Mouse (Mus musculus): Measurements from ENCODE around the gene Rb1. TPM values are rescaled to one million over a fixed set of nuclear protein-coding genes. Genes with fewer than 3 reads are reported as not detected.

Gene Rb1
- total and polyA plus RNA-seq, 3 experiments: 6.3 to 13.2 TPM; not detected in 1

- Histone ChIP-seq H3K36me3 (ENCODE audit: control insufficient read depth in 1 of 2, insufficient read depth in 2 of 2, low read length in 2 of 2) (no peaks in the 10 kb centered on the region; a peak in 2 of 4 replicates), H3K4me3 (ENCODE audit: control insufficient read depth in 1 of 2, insufficient read depth in 1 of 2, low read depth in 2 of 2, low read length in 2 of 2) (no peak overlapping the region), H3K27me3 (ENCODE audit: control insufficient read depth in 1 of 2, insufficient read depth in 2 of 2, low read length in 2 of 2) (no peaks in the 10 kb centered on the region), H3K9ac (ENCODE audit: control insufficient read depth, low read depth, low read length, poor library complexity, severe bottlenecking) (no peak overlapping the region), H3K4me1 (ENCODE audit: control insufficient read depth in 1 of 2, insufficient read depth in 2 of 2, low read length in 2 of 2) (no peaks in the 10 kb centered on the region; a peak in 1 of 4 replicates), H3K9me3 (replicated peaks; ENCODE audit: insufficient read depth, low read length) (no peaks in the 10 kb centered on the region), H3K79me2 (ENCODE audit: control insufficient read depth, insufficient read depth, low read length, poor library complexity) (no peaks in the 10 kb centered on the region), H3K27ac (ENCODE audit: control insufficient read depth, low read depth, low read length) (no peak overlapping the region)
- no peak for DNase-seq (ENCODE audit: low read depth, low spot score)
- TF ChIP-seq MAX (IDR thresholded peaks at IDR 0.05; ENCODE audit: low read length): no peak
- TF ChIP-seq TAL1 (IDR thresholded peaks at IDR 0.05; ENCODE audit: low read length): no peak
- TF ChIP-seq POLR2A (IDR thresholded peaks at IDR 0.05; ENCODE audit: control insufficient read depth in 1 of 2, insufficient read depth in 1 of 2, low read depth in 1 of 2, low read length in 2 of 2, poor library complexity in 1 of 2): no peak
- TF ChIP-seq JUND (IDR thresholded peaks at IDR 0.05; ENCODE audit: low read depth, low read length): no peak
- no peak for TF ChIP-seq USF1 (IDR thresholded peaks at IDR 0.05; ENCODE audit: low read depth, low read length)
- no peak for TF ChIP-seq NRF1 (IDR thresholded peaks at IDR 0.05; ENCODE audit: insufficient read depth, low read depth, low read length, poor library complexity, severe bottlenecking)
- TF ChIP-seq POLR2AphosphoS5 (IDR thresholded peaks at IDR 0.05; ENCODE audit: borderline replicate concordance, low read depth, low read length): no peak
- TF ChIP-seq ZC3H11A (IDR thresholded peaks at IDR 0.05; ENCODE audit: low read depth, low read length): no peak
- no peak for TF ChIP-seq SMC3 (IDR thresholded peaks at IDR 0.05; ENCODE audit: low read depth, low read length)
- TF ChIP-seq GABPA (IDR thresholded peaks at IDR 0.05; ENCODE audit: low read depth, low read length): no peak
- no peak for TF ChIP-seq ZNF384 (IDR thresholded peaks at IDR 0.05; ENCODE audit: low read depth, low read length)
- no peak for TF ChIP-seq ZMIZ1 (IDR thresholded peaks at IDR 0.05; ENCODE audit: low read depth, low read length)
- no peak for TF ChIP-seq KAT2A (conservative IDR thresholded peaks at IDR 0.05; ENCODE audit: low read depth, low read length)
- TF ChIP-seq MYC (IDR thresholded peaks at IDR 0.05; ENCODE audit: low read depth, low read length): no peak
- TF ChIP-seq ELF1 (IDR thresholded peaks at IDR 0.05; ENCODE audit: low read depth, low read length): no peak
- no peak for TF ChIP-seq EP300 (IDR thresholded peaks at IDR 0.05; ENCODE audit: low read depth in 1 of 2, low read length in 2 of 2)
- no peak for TF ChIP-seq ZKSCAN1 (IDR thresholded peaks at IDR 0.05; ENCODE audit: low read depth, low read length)
- no peak for TF ChIP-seq BHLHE40 (IDR thresholded peaks at IDR 0.05; ENCODE audit: borderline replicate concordance, low read depth, low read length)
- no peak for TF ChIP-seq ETS1 (IDR thresholded peaks at IDR 0.05; ENCODE audit: low read depth, low read length)
- no peak for TF ChIP-seq RAD21 (IDR thresholded peaks at IDR 0.05; ENCODE audit: low read depth, low read length)
Measured at GRCm38 (mm10) chr14:73204016-73204415, 121.6 kb downstream of the Rb1 start.

DNA sequence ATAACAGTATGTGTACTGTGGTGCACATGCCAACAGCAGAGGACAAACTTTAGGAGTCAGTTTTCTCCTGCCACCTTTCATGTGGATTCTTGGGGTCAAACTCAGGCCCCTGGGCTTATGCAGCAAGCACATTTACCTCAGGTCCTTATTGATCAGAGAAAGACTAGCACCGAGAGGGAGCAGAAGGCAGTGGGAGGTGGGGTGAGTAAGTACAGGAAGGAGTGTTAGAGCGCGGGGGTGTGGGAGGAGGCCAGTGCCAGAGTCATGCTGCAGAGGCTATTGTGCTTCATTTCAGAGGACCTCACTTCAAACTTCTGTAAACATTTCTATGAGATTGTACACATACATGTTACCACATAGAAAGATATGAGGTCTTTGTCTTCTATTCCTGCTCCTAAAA lies 124.2 kb downstream of the Rb1 start:
- Histone ChIP-seq H3K4me1 (ENCODE audit: control insufficient read depth in 1 of 2, insufficient read depth in 2 of 2, low read length in 2 of 2) (no peaks in the 10 kb centered on the region; a peak in 1 of 4 replicates), H3K27ac (ENCODE audit: control insufficient read depth, low read depth, low read length) (no peak overlapping the region), H3K36me3 (ENCODE audit: control insufficient read depth in 1 of 2, insufficient read depth in 2 of 2, low read length in 2 of 2) (no peaks in the 10 kb centered on the region; a peak in 2 of 4 replicates), H3K4me3 (ENCODE audit: control insufficient read depth in 1 of 2, insufficient read depth in 1 of 2, low read depth in 2 of 2, low read length in 2 of 2) (no peak overlapping the region), H3K27me3 (ENCODE audit: control insufficient read depth in 1 of 2, insufficient read depth in 2 of 2, low read length in 2 of 2) (no peaks in the 10 kb centered on the region), H3K79me2 (ENCODE audit: control insufficient read depth, insufficient read depth, low read length, poor library complexity) (no peaks in the 10 kb centered on the region), H3K9me3 (replicated peaks; ENCODE audit: insufficient read depth, low read length) (no peaks in the 10 kb centered on the region), H3K9ac (ENCODE audit: control insufficient read depth, low read depth, low read length, poor library complexity, severe bottlenecking) (no peak overlapping the region)
- TF ChIP-seq ETS1 (IDR thresholded peaks at IDR 0.05; ENCODE audit: low read depth, low read length) (no peak), POLR2AphosphoS5 (IDR thresholded peaks at IDR 0.05; ENCODE audit: borderline replicate concordance, low read depth, low read length) (no peak), MEF2A (IDR thresholded peaks at IDR 0.05; ENCODE audit: extremely low read depth, insufficient replicate concordance, low read depth, low read length, poor library complexity, severe bottlenecking) (no peak), TBP (IDR thresholded peaks at IDR 0.05; ENCODE audit: low read depth, low read length) (no peak), EP300 (IDR thresholded peaks at IDR 0.05; ENCODE audit: low read depth in 1 of 2, low read length in 2 of 2) (no peak), USF2 (IDR thresholded peaks at IDR 0.05; ENCODE audit: borderline replicate concordance in 1 of 2, insufficient read depth in 1 of 2, low read depth in 1 of 2, low read length in 2 of 2) (no peak), HCFC1 (IDR thresholded peaks at IDR 0.05; ENCODE audit: low read depth, low read length) (no peak), MYB (IDR thresholded peaks at IDR 0.05; ENCODE audit: low read depth, low read length) (no peak), UBTF (IDR thresholded peaks at IDR 0.05; ENCODE audit: borderline replicate concordance, insufficient read depth, low read depth, low read length) (no peak)
- DNase-seq (ENCODE audit: low read depth, low spot score): no peak

Data from MEL (cell line).